Mouse (Mus musculus): ENCODE measurements around the gene Dnajb1.

DNA sequence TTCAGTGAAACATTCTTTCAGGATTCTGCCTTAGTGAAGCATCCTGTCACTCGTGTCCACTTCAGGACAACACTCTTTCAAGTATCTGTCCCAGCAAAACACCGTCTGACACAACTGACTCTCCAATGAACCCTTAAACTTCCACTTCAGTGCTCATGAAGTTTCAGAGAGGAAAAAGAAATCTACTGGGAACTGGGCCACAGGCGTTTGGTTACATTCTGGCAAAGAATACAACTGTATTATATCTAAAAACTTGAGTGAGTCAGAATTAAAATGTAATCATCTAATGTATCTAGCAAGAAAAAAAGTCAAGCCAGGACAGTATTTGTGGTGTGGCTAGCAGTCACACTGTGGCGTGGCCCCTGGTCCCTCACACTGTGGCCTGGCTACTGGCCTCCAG is 30.9 kb downstream of the Dnajb1 start:
- TF ChIP-seq CTCF (IDR thresholded peaks at IDR 0.05; ENCODE audit: low read depth, low read length) (no peak), EP300 (IDR thresholded peaks at IDR 0.05; ENCODE audit: insufficient read depth, low read depth, low read length) (no peak)
